Mouse (Mus musculus) 3T3-L1 (cell line): ENCODE measurements around the gene Rundc3a.
"Not testable (repeated sequence)": the region's sequence is repeated elsewhere in the genome, so short reads cannot be mapped to it uniquely, and the experiment has no call there.

Experiments used
- DNase-seq: peaks from one replicate; pipeline ENCODE4 v3.0.0-alpha.2; 2015; ENCODE audit warnings: low read depth, low spot score

Gene Rundc3a

DNA sequence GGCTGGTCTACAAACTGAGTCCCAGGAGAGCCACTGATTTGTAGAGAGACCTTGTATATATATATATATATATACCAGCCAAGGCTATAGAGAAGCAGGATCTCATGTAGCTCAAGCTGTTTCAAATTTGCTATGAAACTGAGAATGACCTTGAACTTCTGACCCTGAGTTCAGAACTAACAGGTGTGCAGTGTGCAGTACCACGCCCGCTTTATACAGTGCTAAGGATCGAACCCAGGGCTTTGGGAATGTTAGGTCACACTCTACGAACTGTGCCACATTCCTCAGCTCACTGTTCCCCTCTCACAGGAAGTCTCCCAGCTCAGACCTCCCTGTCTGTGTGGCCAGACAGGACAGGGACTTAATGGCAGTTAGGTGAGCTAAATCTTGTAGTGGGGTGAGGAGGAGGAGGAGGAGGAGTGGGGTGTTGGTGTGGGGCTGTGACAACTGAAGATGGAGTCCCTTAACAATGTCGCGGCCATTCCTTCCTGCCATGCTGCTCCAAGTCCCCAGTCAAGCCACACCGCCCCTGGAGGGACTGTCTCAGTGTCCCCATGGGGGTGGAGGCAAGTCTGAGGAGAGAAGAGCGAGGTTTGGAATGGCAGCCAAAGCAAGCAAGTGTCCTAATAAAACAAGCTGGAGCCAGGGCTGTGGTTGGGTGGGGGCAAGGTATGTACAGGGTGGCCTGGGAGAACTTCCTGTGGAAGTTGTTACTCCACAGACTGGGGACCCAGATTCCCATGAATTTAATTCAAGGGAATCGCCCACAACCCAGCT, 25.5 kb upstream of the Rundc3a start:
- DNase-seq, result no peak

- no peak for DNase-seq
Observed at GRCm38 (mm10) chr11:102368347-102368746, 24.9 kb upstream of the Rundc3a start.

DNA sequence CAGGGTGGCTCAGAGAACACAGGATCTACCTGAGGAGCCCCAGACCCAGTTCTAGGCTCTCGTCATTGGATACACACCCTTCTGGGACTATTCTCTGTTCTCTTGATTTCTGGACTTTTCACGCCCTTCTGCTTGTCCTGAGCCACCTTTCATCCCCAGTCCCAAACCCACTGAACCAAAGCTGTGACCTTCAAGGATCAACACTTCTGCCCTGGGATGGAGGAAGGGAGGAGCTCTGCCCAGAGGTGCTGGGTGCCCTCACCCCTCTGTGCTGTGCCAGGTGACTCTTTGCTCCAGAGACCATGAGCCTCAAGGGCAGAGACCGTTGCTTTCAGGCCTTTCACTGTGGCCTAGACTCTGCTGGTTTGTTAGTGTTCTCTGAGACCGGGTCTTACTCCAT, 23.9 kb upstream of the Rundc3a start:
- no peak for DNase-seq

DNA sequence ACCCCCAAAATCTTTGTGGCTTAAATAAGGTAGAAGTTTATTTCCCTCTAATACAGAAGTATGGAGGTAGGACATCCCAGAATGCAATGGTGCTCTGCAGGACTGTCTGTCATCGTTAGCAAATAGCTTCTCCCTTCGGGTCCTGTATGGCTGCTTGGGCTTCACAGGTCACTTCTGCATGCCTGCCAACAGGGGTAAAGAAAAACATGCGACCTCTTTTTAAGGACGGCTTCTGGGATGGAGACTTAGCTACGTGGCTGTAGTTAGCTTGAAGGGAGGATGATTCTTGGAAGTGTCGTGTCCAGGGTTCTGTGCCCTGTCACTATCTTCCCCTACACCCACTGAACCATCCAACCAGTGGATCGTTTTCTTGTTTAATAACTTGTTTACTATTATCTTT, 22.9 kb upstream of the Rundc3a start:
- DNase-seq, result no peak

DNA sequence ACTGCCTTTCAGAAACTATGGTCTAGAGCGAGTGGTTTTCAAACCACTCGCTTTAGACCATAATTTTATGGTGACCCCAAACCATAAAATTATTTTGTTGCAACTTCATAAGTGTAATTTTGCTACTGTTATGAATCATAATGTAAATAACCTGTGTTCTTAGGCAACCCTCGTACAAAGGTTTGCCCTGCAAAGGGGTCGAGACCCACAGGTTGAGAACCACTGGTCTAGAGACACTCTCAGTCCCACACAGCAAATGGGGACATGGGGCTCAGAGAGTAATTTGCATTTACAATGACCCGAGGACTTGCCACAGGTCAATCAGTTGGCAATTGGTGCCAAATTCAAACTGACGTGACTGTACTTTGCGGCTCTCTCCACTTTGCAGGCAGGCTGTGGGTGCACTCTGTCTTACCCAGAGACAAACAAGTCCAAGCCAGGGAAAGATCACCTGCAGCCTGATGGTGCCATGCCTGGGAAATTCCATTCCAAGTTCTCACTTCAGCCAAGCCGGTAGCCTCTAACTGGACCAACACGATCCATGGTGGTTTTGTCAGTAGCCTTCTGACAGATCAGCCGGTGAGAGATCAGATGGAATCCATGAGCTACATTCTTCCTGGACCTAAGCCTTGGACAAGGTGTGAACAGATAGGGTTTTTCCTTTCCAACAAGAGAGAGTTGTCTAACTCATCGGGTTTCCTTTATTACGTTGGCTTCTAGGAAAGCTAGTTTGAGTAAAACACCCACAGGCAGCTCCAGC, 21.1 kb upstream of the Rundc3a start:
- DNase-seq, result no peak

DNA sequence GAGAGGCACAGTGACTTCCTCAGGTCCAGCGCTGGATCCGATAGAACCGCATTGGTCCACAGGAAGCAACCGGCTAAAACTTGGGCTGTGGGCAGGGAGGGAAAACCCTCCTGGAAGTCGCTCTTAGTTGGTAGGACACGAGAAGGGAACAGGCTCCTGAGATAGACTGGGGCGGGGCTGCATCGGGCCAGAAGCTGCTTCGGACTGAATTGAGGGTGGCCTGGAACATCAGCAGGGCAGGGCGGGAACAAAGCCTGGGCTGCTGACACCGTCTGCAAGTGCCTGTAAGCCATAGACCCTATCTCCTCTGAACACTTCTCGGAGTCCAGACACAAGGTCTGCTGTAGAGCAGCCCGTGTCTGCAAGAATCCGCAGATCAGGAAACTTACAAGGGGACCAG, 20.3 kb upstream of the Rundc3a start:
- DNase-seq, result no peak

DNA sequence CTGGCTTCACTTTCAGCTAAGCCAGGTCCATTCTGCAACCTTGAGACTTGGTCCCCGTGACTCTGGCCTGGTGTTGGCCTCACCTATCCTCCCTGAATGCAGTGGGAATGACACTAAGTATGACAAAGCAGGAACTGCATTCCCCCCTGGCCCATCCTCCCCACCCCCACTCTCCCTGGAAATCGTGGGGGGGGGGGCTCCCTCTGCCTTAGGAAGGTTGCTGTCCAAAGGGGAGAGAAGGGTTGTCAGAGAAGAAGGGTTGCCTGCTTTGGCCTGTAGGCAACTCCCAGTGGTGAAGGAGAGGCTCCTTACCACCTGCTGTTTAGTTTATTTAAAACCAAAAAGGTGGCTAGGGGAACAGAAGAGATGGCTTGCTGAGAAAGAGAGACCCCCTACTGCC, 19.6 kb upstream of the Rundc3a start:
- DNase-seq, result no peak

- DNase-seq, result no peak
Observed at GRCm38 (mm10) chr11:102374108-102374725, 19.0 kb upstream of the Rundc3a start.

GRCm38 (mm10) chr11:102375196-102376173, 17.7 kb upstream of the Rundc3a start:
- no peak for DNase-seq

DNA sequence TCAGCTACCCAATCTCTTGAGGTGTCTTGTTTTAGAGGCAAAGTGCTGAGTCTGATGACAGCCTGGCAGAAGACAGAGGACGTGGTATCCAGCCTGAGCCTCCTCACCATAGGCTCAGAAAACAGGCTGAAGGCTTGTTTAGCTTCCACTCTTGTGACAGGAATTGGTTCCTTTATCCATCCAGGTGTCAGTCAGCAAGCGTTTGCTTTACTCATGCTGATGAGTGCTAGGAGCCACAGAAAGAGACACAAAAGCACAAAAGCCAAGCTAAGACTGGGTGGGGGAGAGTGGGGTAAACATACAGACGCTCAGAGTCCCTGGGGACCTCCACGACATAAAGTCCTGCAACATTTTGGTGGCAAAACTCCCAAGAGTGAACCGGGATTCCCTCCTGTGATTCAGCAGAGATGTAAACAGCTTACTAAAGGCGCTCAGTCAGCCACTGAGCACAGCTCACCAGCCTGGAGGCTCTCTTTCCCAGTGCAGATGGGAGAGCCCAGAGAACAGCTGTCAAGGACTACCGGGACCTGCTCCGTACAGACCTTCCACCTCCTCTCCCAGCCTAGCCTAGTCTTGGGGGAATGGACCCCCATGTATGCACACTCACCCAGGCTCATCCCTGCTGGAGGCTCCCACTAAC, 16.9 kb upstream of the Rundc3a start:
- no peak for DNase-seq

DNA sequence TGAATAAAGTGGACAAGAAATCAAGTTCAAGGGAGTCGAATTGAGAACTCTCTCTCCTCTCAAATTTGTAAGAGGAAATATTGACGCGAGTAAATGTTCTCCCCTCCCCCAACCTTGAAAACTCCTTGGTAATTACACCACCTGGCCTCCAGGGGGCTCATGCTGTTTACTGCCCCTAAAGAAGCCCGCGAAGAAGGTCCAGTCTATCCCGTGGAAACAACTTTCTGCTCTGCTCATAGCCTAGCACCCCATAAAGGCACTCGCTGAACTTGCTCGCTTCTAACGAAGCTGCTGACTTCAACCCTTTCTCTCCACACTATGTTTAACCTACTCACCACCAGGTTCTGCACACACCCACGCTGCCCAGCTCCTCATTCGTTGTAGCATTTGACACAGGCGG, 16.0 kb upstream of the Rundc3a start:
- DNase-seq, result no peak

DNA sequence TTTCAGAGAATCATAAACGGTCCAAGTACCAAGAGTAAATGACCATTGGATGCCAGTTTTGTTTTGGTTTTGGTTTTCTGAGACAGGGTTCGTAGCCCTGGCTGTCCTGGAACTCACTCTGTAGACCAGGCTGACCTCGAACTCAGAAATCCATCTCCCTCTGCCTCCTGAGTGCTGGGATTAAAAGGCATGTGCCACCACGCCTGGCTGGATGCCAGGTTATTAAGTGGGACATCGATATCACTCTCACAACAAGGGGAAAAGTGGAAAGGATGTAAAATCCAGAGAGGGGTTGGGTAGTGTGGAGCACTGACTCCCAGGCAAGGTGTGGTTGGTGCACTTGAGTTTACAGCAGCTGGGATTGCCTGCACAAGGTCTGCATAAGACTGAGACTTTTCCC, 13.1 kb upstream of the Rundc3a start:
- no peak for DNase-seq

GRCm38 (mm10) chr11:102381341-102382100, 11.7 kb upstream of the Rundc3a start:
- no peak for DNase-seq

- peak; percentile 41 for DNase-seq
Observed at GRCm38 (mm10) chr11:102382794-102383193, 10.4 kb upstream of the Rundc3a start.

- peak; percentile 82 for DNase-seq
Observed at GRCm38 (mm10) chr11:102383365-102384136, 9.7 kb upstream of the Rundc3a start.

DNA sequence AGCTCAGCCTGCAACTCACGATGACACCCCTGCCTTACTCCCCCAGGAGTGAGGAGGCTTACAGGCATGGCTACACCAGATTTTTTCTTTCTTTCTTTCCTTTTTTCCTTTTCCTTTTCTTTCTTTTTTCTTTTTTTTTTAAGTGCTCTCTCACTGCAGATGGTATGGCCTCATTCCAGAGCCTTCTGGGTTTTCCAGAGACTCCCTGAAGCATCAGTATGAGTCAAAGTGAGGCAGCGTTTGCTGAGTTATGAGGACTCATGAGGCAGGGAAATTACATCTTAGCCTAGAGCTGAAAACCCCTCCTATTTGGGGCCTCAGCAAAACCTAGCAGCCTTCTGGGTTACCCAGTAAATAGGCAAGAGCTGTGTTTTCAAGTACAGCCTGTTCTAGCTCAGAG, 8.8 kb upstream of the Rundc3a start:
- DNase-seq, result peak; percentile 95

DNA sequence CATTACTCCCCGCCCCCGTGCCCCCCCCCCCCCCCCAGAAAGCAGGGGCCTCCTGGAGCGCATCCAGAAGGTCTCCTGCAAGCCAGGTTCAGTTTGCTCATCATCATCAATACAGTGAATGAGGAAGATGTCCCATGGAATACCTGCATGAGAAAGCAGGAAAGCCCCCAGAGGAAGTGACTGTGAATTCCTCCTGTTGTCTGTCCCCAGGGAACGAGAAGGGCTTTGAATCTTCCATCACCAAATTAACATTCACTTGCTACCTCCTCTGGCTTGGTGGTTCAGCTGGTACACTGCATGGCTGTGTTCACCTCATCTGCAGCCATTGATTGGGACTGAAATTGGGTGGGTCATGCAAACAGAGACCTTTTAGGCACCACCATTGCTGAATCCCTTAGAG, 8.1 kb upstream of the Rundc3a start:
- no peak for DNase-seq

DNA sequence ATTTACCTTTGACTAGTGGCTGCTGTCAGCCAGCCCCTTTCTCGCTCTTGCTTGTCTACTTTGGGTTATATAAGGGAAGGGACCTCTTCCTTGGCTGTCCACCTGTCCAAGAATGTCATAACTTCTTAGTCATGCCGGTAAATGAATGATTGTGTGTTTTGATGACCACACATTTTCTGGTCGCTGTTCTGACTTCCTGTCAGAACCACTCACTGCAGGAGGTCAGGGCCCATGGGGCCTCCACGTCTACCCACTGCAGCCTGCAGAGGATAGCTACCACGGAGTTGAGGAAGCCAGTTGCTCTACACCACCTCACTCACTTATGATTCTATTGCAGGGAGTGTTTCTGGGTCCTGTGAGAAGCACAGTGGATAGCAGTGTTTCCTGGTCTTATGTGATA, 7.1 kb upstream of the Rundc3a start:
- DNase-seq, result no peak

GRCm38 (mm10) chr11:102389436-102389835, 3.8 kb upstream of the Rundc3a start:
- DNase-seq, result not testable (repeated sequence)
